28 mouse cellular contexts compared by ENCODE assay signal in genomic region chr6:146152843-146153242, GRCm38 (mm10).
"Had no signal": no experiment of that assay in that cellular context is flagged by ENCODE, and none has a peak within 500 bp of the region (broad histone marks: within the 10 kb centered on the region; RNA-seq: fewer than 3 reads in every experiment).

No protein-coding gene starts in this region.

- H3K27ac ChIP-seq: gastrocnemius, adult 2 months; heart, adult 2 months; heart, embryonic 13.5 days; heart, embryonic 15.5 days; hindbrain, embryonic 10.5 days; hindbrain, embryonic 12.5 days; hindbrain, embryonic 14.5 days; intestine, embryonic 15.5 days; kidney, embryonic 15.5 days; kidney, postnatal 0 days; limb, embryonic 13.5 days; limb, embryonic 15.5 days; liver, embryonic 12.5 days; liver, embryonic 14.5 days had no signal

- ATAC-seq: hindbrain, embryonic 16.5 days; inflammation-experienced regulatory T-cells, adult 6 months; intestine, embryonic 15.5 days; intestine, postnatal 0 days had no signal

- H3K27me3 ChIP-seq: heart, embryonic 13.5 days; heart, embryonic 15.5 days; hindbrain, embryonic 12.5 days; intestine, embryonic 15.5 days; kidney, embryonic 15.5 days; limb, embryonic 13.5 days; limb, embryonic 15.5 days; liver, embryonic 12.5 days had no signal

- H3K4me1 ChIP-seq: heart, embryonic 15.5 days; hindbrain, embryonic 12.5 days; intestine, embryonic 15.5 days; kidney, embryonic 15.5 days; limb, embryonic 13.5 days; limb, embryonic 15.5 days; liver, embryonic 12.5 days had no signal

- H3K9ac ChIP-seq: heart, embryonic 13.5 days; heart, embryonic 15.5 days; hindbrain, embryonic 12.5 days; hindbrain, embryonic 14.5 days; intestine, embryonic 15.5 days; kidney, embryonic 15.5 days; limb, embryonic 13.5 days; limb, embryonic 15.5 days; liver, embryonic 12.5 days; liver, embryonic 14.5 days had no signal

- H3K9me3 ChIP-seq: heart, embryonic 13.5 days; heart, embryonic 15.5 days; hindbrain, embryonic 10.5 days; hindbrain, embryonic 12.5 days; intestine, embryonic 15.5 days; kidney, embryonic 15.5 days; limb, embryonic 13.5 days; limb, embryonic 15.5 days; liver, embryonic 12.5 days had no signal

- DNase-seq: gastrocnemius, adult 2 months; gastrocnemius, postnatal 10 days; gastrocnemius, postnatal 25 days; heart, adult 2 months; heart, postnatal 4 days; kidney, adult 18-20 months; kidney, adult 9 months; kidney, postnatal 14 days; kidney, postnatal 36 days; layer of hippocampus, adult 9-11 months; layer of hippocampus, postnatal 36 days; left cerebral cortex, postnatal 4 days had no signal

- H3K4me2 ChIP-seq: heart, embryonic 11.5 days; heart, embryonic 13.5 days; heart, embryonic 15.5 days; hindbrain, embryonic 12.5 days; hindbrain, embryonic 14.5 days; intestine, embryonic 15.5 days; kidney, embryonic 15.5 days; limb, embryonic 13.5 days; limb, embryonic 15.5 days; liver, embryonic 12.5 days had no signal

- H3K36me3 ChIP-seq: hindbrain, embryonic 10.5 days; hindbrain, embryonic 12.5 days; intestine, embryonic 15.5 days; kidney, embryonic 15.5 days; limb, embryonic 13.5 days; limb, embryonic 15.5 days; liver, embryonic 12.5 days had no signal

- H3K4me3 ChIP-seq: gastrocnemius, adult 2 months; heart, adult 2 months; heart, embryonic 13.5 days; heart, embryonic 15.5 days; hindbrain, embryonic 10.5 days; hindbrain, embryonic 12.5 days; intestine, embryonic 15.5 days; kidney, embryonic 15.5 days; limb, embryonic 13.5 days; limb, embryonic 15.5 days; liver, embryonic 12.5 days had no signal
